Mouse (Mus musculus) brain, embryonic 14.5 days (tissue): ENCODE measurements around the gene Myl9.

ENCODE experiments used
- CTCF ChIP-seq: fragments of 200-500 bp; IDR thresholded peaks from 2 replicates; pipeline ENCODE4 v1.5.1; 2012; ENCODE audit warnings: inconsistent platforms, mild to moderate bottlenecking, moderate library complexity, borderline replicate concordance; ENCODE audit not compliant: insufficient read depth, insufficient read length; ENCODE audit errors: extremely low read depth
- POLR2A ChIP-seq: fragments of 200-500 bp; IDR thresholded peaks from 2 replicates; pipeline ENCODE4 v1.6.1; 2012; ENCODE audit warnings: mild to moderate bottlenecking, inconsistent platforms, borderline replicate concordance; ENCODE audit not compliant: poor library complexity, insufficient read depth, insufficient read length, severe bottlenecking; ENCODE audit errors: extremely low read depth

GRCm38 (mm10) chr2:156741265-156741664 lies 34.0 kb upstream of the Myl9 start:
- no peak for TF ChIP-seq POLR2A
- TF ChIP-seq CTCF, result no peak
